Mouse (Mus musculus) heart, embryonic 10.5 days (tissue): ENCODE data around the gene Bcorl1. TPM values are rescaled to one million over a fixed set of nuclear protein-coding genes. Genes with fewer than 3 reads are reported as not detected.

Experiments
- DNase-seq: peaks from one replicate; pipeline ENCODE4 v3.0.0-alpha.2; 2017; ENCODE audit warnings: low spot score
- H3K27ac ChIP-seq: fragments of 300-500 bp; sonication (generic); 2 replicates; pipeline ENCODE4 v1.5.1; 2016; ENCODE audit warnings: mild to moderate bottlenecking
- H3K27me3 ChIP-seq: fragments of 300-500 bp; sonication (generic); 2 replicates; pipeline ENCODE4 v1.6.1; 2016; ENCODE audit warnings: mild to moderate bottlenecking; ENCODE audit not compliant: poor library complexity, insufficient read depth, severe bottlenecking
- H3K36me3 ChIP-seq: fragments of 300-500 bp; sonication (generic); 2 replicates; pipeline ENCODE4 v1.6.1; 2016; ENCODE audit warnings: mild to moderate bottlenecking, moderate library complexity
- H3K4me1 ChIP-seq: fragments of 300-500 bp; sonication (generic); 2 replicates; pipeline ENCODE4 v1.6.1; 2016; ENCODE audit warnings: mild to moderate bottlenecking
- H3K4me3 ChIP-seq: fragments of 300-500 bp; sonication (generic); 2 replicates; pipeline ENCODE4 v1.5.1; 2016; ENCODE audit warnings: mild to moderate bottlenecking, moderate library complexity
- H3K9me3 ChIP-seq: fragments of 300-500 bp; sonication (generic); 2 replicates; pipeline ENCODE4 v1.6.1; 2016; ENCODE audit warnings: mild to moderate bottlenecking, moderate library complexity
- WGBS: fragments of 180-500 bp; shearing (Covaris S2); methylation state at CpG from one replicate; pipeline ENCODE4 v1.1.7; 2016; 5-methylcytosine and 5-hydroxymethylcytosine counted together
- polyA plus RNA-seq: library from polyadenylated mRNA; unstranded; fragments of >200 nt; fragmentation: Nextera tagmentation; extraction: Ambion mirVana; gene quantifications from 2 replicates; pipeline ENCODE4 v1.2.1, GENCODE M21; 2016

Bcorl1 gene
- polyA plus RNA-seq, 1 experiment from 2014 or later: 6.7 TPM

GRCm38 (mm10) chrX:48343966-48344642, 2.9 kb downstream of the Bcorl1 start:
- Histone ChIP-seq H3K36me3 (no peaks in the 10 kb centered on the region), H3K9me3 (no peaks in the 10 kb centered on the region), H3K27me3 (peaks cover 58% of the 10 kb centered on the region; the same call in 1 of the 2 replicates), H3K27ac (peak overlapping the region; percentile 76), H3K4me3 (peak overlapping the region; percentile 68), H3K4me1 (no peaks in the 10 kb centered on the region; the same call in 1 of the 2 replicates)
- DNase-seq: no peak
- 9% methylated on average over 30 of the region's 30 CpGs for WGBS

GRCm38 (mm10) chrX:48344643-48345384, 3.7 kb downstream of the Bcorl1 start:
- Histone ChIP-seq H3K27me3 (peaks cover 58% of the 10 kb centered on the region; the same call in 1 of the 2 replicates), H3K36me3 (no peaks in the 10 kb centered on the region), H3K4me1 (no peaks in the 10 kb centered on the region; the same call in 1 of the 2 replicates), H3K9me3 (no peaks in the 10 kb centered on the region), H3K4me3 (peak overlapping the region; percentile 68), H3K27ac (peak overlapping the region; percentile 84)
- no peak for DNase-seq
- 12% methylated on average over 32 of the region's 61 CpGs for WGBS

GRCm38 (mm10) chrX:48345385-48345932, 4.3 kb downstream of the Bcorl1 start:
- Histone ChIP-seq H3K27ac (peak overlapping the region; percentile 84), H3K27me3 (peaks cover 55% of the 10 kb centered on the region; the same call in 1 of the 2 replicates), H3K36me3 (no peaks in the 10 kb centered on the region), H3K4me3 (peak overlapping the region; percentile 68), H3K4me1 (no peaks in the 10 kb centered on the region; the same call in 1 of the 2 replicates), H3K9me3 (no peaks in the 10 kb centered on the region)
- no peak for DNase-seq
- WGBS: 9% methylated on average over 34 of the region's 45 CpGs

GRCm38 (mm10) chrX:48355346-48355745, 14.2 kb downstream of the Bcorl1 start:
- DNase-seq: no peak
- Histone ChIP-seq H3K4me3 (no peak overlapping the region), H3K27ac (no peak overlapping the region), H3K27me3 (no peaks in the 10 kb centered on the region; the same call in 1 of the 2 replicates), H3K9me3 (no peaks in the 10 kb centered on the region), H3K4me1 (no peaks in the 10 kb centered on the region), H3K36me3 (no peaks in the 10 kb centered on the region)
- 82% methylated on average over 6 of the region's 6 CpGs for WGBS

- 41% methylated on average over 15 of the region's 15 CpGs for WGBS
- no peak for DNase-seq
- no peak overlapping the region for H3K27ac ChIP-seq
Measured at GRCm38 (mm10) chrX:48365836-48366577, 24.8 kb downstream of the Bcorl1 start.

GRCm38 (mm10) chrX:48367841-48368240, 26.7 kb downstream of the Bcorl1 start:
- 88% methylated on average over 9 of the region's 9 CpGs for WGBS
- peaks cover 15% of the 10 kb centered on the region; the same call in 1 of the 2 replicates for H3K27me3 ChIP-seq
- no peak overlapping the region for H3K4me3 ChIP-seq
- H3K36me3 ChIP-seq: peaks cover 46% of the 10 kb centered on the region
- H3K9me3 ChIP-seq: no peaks in the 10 kb centered on the region
- no peak for DNase-seq
- H3K27ac ChIP-seq: no peak overlapping the region
- peaks cover 6% of the 10 kb centered on the region; the same call in 1 of the 2 replicates for H3K4me1 ChIP-seq

More at GRCm38 (mm10) chrX:48365836-48366577, 24.8 kb downstream of the Bcorl1 start:
- Histone ChIP-seq H3K4me1 (peaks cover 6% of the 10 kb centered on the region; the same call in 1 of the 2 replicates), H3K36me3 (peaks cover 44% of the 10 kb centered on the region), H3K4me3 (no peak overlapping the region), H3K9me3 (no peaks in the 10 kb centered on the region), H3K27me3 (peaks cover 15% of the 10 kb centered on the region; the same call in 1 of the 2 replicates)

GRCm38 (mm10) chrX:48383643-48384042, 42.5 kb downstream of the Bcorl1 start:
- DNase-seq: no peak
- no peaks in the 10 kb centered on the region for H3K27me3 ChIP-seq
- H3K27ac ChIP-seq: no peak overlapping the region
- WGBS: 44% methylated on average over 7 of the region's 7 CpGs
- H3K36me3 ChIP-seq: peaks cover 41% of the 10 kb centered on the region
- no peak overlapping the region for H3K4me3 ChIP-seq
- H3K4me1 ChIP-seq: no peaks in the 10 kb centered on the region
- no peaks in the 10 kb centered on the region for H3K9me3 ChIP-seq

GRCm38 (mm10) chrX:48385927-48386326, 44.8 kb downstream of the Bcorl1 start:
- H3K4me1 ChIP-seq: no peaks in the 10 kb centered on the region
- WGBS: 49% methylated on average over 4 of the region's 4 CpGs

GRCm38 (mm10) chrX:48389380-48389779, 48.2 kb downstream of the Bcorl1 start:
- no peaks in the 10 kb centered on the region for H3K27me3 ChIP-seq
- H3K27ac ChIP-seq: no peak overlapping the region
- no peak for DNase-seq
- no peak overlapping the region for H3K4me3 ChIP-seq
- peaks cover 77% of the 10 kb centered on the region for H3K36me3 ChIP-seq
- WGBS: 81% methylated on average over 6 of the region's 6 CpGs
- H3K4me1 ChIP-seq: no peaks in the 10 kb centered on the region
- no peaks in the 10 kb centered on the region for H3K9me3 ChIP-seq

More at GRCm38 (mm10) chrX:48385927-48386326, 44.8 kb downstream of the Bcorl1 start:
- Histone ChIP-seq H3K27me3 (no peaks in the 10 kb centered on the region), H3K9me3 (no peaks in the 10 kb centered on the region), H3K27ac (no peak overlapping the region), H3K36me3 (peaks cover 54% of the 10 kb centered on the region), H3K4me3 (no peak overlapping the region)
- no peak for DNase-seq

- 60% methylated on average over 4 of the region's 4 CpGs for WGBS
- H3K27me3 ChIP-seq: no peaks in the 10 kb centered on the region
- peaks cover 37% of the 10 kb centered on the region for H3K36me3 ChIP-seq
- DNase-seq: no peak
- H3K4me1 ChIP-seq: 0 out of 2 replicates have a peak, but pooled peaks cover 3% of the 10 kb centered on the region
- no peaks in the 10 kb centered on the region for H3K9me3 ChIP-seq
- no peak overlapping the region for H3K4me3 ChIP-seq
- 0 out of 2 replicates have a peak overlapping the region, but pooled peaks have one; percentile 29 for H3K27ac ChIP-seq
Measured at GRCm38 (mm10) chrX:48399994-48400393, 58.8 kb downstream of the Bcorl1 start.

- no peak overlapping the region for H3K4me3 ChIP-seq
- H3K27me3 ChIP-seq: no peaks in the 10 kb centered on the region; the same call in 1 of the 2 replicates
- peak overlapping the region; percentile 29; the same call in 1 of the 2 replicates for H3K27ac ChIP-seq
- H3K9me3 ChIP-seq: no peaks in the 10 kb centered on the region
- H3K4me1 ChIP-seq: 0 out of 2 replicates have a peak, but pooled peaks cover 4% of the 10 kb centered on the region
- 34% methylated on average over 3 of the region's 3 CpGs for WGBS
- DNase-seq: no peak
- H3K36me3 ChIP-seq: peaks cover 49% of the 10 kb centered on the region
Measured at GRCm38 (mm10) chrX:48405141-48405540, 64.0 kb downstream of the Bcorl1 start.
